Mouse (Mus musculus) neural tube, postnatal 0 days (tissue): ENCODE results near the gene Shc2. TPM values are rescaled to one million over a fixed set of nuclear protein-coding genes. Genes with fewer than 3 reads are reported as not detected.

ENCODE experiments used
- polyA plus RNA-seq: library from polyadenylated mRNA; unstranded; fragments of >200 nt; fragmentation: Nextera tagmentation; extraction: Ambion mirVana; gene quantifications from 2 replicates; pipeline ENCODE4 v1.2.1, GENCODE M21; 2015

The Shc2 gene
- 23.9 and 24.3 TPM in 2 replicates for polyA plus RNA-seq

GRCm38 (mm10) chr10:79637128-79638110 is at the start of gene Shc2:
Gene Shc2 (minus strand): TSS chr10:79637918.

GRCm38 (mm10) chr10:79681591-79682245 is 44.0 kb upstream of the Shc2 start, which contains the start of gene Cdc34:
Gene Cdc34 (plus strand): TSS chr10:79682195.

GRCm38 (mm10) chr10:79668771-79669575 is 31.3 kb upstream of the Shc2 start, which contains the start of gene Tpgs1:
Gene Tpgs1 (plus strand): TSS chr10:79669369.

GRCm38 (mm10) chr10:79664131-79664665 is 26.5 kb upstream of the Shc2 start, which contains the start of gene Madcam1:
Gene Madcam1 (plus strand): TSS chr10:79664559.

GRCm38 (mm10) chr10:79645711-79646110 is 8.0 kb upstream of the Shc2 start, which contains the start of gene Odf3l2:
Gene Odf3l2 (minus strand): TSS chr10:79645738.

GRCm38 (mm10) chr10:79613578-79614304 is 24.0 kb downstream of the Shc2 start, which contains the start of gene C2cd4c:
Gene C2cd4c (minus strand): TSS chr10:79614025.

GRCm38 (mm10) chr10:79587061-79587751 is 50.5 kb downstream of the Shc2 start, which contains the start of gene Theg:
Gene Theg (minus strand): TSS chr10:79587331.

Other genes starting within 250 kb of the Shc2 start
- gene Vmn2r83, start 169.2 kb downstream of the Shc2 start, polyA plus RNA-seq = 0.05 TPM in 1 of 2 replicates, not detected in the other
- 21.6 and 22.1 TPM in 2 replicates for gene Plpp2, start 104.1 kb downstream of the Shc2 start, polyA plus RNA-seq
- gene Mier2, start 82.7 kb downstream of the Shc2 start, polyA plus RNA-seq = 40.4 and 48.8 TPM in 2 replicates
- gene Theg, start 50.6 kb downstream of the Shc2 start, polyA plus RNA-seq = not detected in 2 replicates
- 1.1 TPM in 2 replicates for gene C2cd4c, start 23.9 kb downstream of the Shc2 start, polyA plus RNA-seq
- gene Odf3l2, start 7.8 kb upstream of the Shc2 start, polyA plus RNA-seq = 0.24 and 0.61 TPM in 2 replicates
- gene Madcam1, start 26.6 kb upstream of the Shc2 start, polyA plus RNA-seq = 0.57 and 0.93 TPM in 2 replicates
- gene Tpgs1, start 31.5 kb upstream of the Shc2 start, polyA plus RNA-seq = 142 and 148 TPM in 2 replicates
- 68.6 and 75.3 TPM in 2 replicates for gene Cdc34, start 44.3 kb upstream of the Shc2 start, polyA plus RNA-seq
- 0.83 and 1.1 TPM in 2 replicates for gene Gzmm, start 51.1 kb upstream of the Shc2 start, polyA plus RNA-seq
- gene Bsg, start 66.6 kb upstream of the Shc2 start, polyA plus RNA-seq = 1,217 and 1,238 TPM in 2 replicates
- gene Hcn2, start 78.7 kb upstream of the Shc2 start, polyA plus RNA-seq = 10.7 and 16.5 TPM in 2 replicates
- 33.3 and 33.7 TPM in 2 replicates for gene Polrmt, start 108.7 kb upstream of the Shc2 start, polyA plus RNA-seq
- 4.8 and 5.8 TPM in 2 replicates for gene Fgf22, start 117.2 kb upstream of the Shc2 start, polyA plus RNA-seq
- gene Rnf126, start 129.0 kb upstream of the Shc2 start, polyA plus RNA-seq = 115 and 119 TPM in 2 replicates
- gene Fstl3, start 139.4 kb upstream of the Shc2 start, polyA plus RNA-seq = 3.2 and 4.4 TPM in 2 replicates
- gene Prss57, start 153.0 kb upstream of the Shc2 start, polyA plus RNA-seq = 0.12 TPM in 1 of 2 replicates, not detected in the other
- 202 and 243 TPM in 2 replicates for gene Palm, start 155.7 kb upstream of the Shc2 start, polyA plus RNA-seq
- gene Misp, start 183.1 kb upstream of the Shc2 start, polyA plus RNA-seq = 0.36 and 0.45 TPM in 2 replicates
- gene Ptbp1, start 216.5 kb upstream of the Shc2 start, polyA plus RNA-seq = 41.0 and 46.2 TPM in 2 replicates
- 10.9 and 11.4 TPM in 2 replicates for gene Prtn3, start 236.6 kb upstream of the Shc2 start, polyA plus RNA-seq
- 253 and 298 TPM in 2 replicates for gene Plppr3, start 236.7 kb upstream of the Shc2 start, polyA plus RNA-seq
- not detected in 2 replicates for gene Elane, start 248.3 kb upstream of the Shc2 start, polyA plus RNA-seq